Mouse (Mus musculus): ENCODE results near the gene Rfc2.
"Not testable (repeated sequence)": the region's sequence is repeated elsewhere in the genome, so short reads cannot be mapped to it uniquely, and the experiment has no call there.

Gene Rfc2

GRCm38 (mm10) chr5:134646461-134646860 is 65.3 kb downstream of the Rfc2 start:
- in situ Hi-C loops (cut with MboI, MseI) = no loop called here

- in situ Hi-C loops (cut with MboI, MseI) = no loop called here
These were observed 66.2 kb downstream of the Rfc2 start for GRCm38 (mm10) chr5:134647394-134647793.

GRCm38 (mm10) chr5:134648976-134649375 is 67.8 kb downstream of the Rfc2 start:
- in situ Hi-C loops (cut with MboI, MseI) = not testable (repeated sequence)

- in situ Hi-C loops (cut with MboI, MseI) = no loop called here
These were observed 69.8 kb downstream of the Rfc2 start for GRCm38 (mm10) chr5:134650926-134651325.

Measured in T-helper 1 cell (primary cell).